Mouse (Mus musculus): ENCODE data around the gene Dysf. TPM values are rescaled to one million over a fixed set of nuclear protein-coding genes. Genes with fewer than 3 reads are reported as not detected.
A peak's percentile ranks its signal among the peaks of the same experiment; 100 is the strongest.

Dysf gene
- polyA plus RNA-seq, 1 experiment from 2014 or later: 6.0 TPM

GRCm38 (mm10) chr6:84094998-84095397 lies 86.6 kb downstream of the Dysf start:
- peak; percentile 87 for DNase-seq (ENCODE audit: low spot score)
- peaks cover 28% of the 10 kb centered on the region for H3K27me3 ChIP-seq (replicated peaks; ENCODE audit: low read depth, poor library complexity, severe bottlenecking)
- 21% methylated on average over 7 of the region's 7 CpGs for WGBS
- H3K4me3 ChIP-seq: no peak overlapping the region
- H3K4me1 ChIP-seq: peaks cover 19% of the 10 kb centered on the region
- no peak overlapping the region for H3K27ac ChIP-seq (replicated peaks)
- H3K36me3 ChIP-seq (replicated peaks): no peaks in the 10 kb centered on the region
- no peaks in the 10 kb centered on the region for H3K9me3 ChIP-seq

GRCm38 (mm10) chr6:84095882-84096281 lies 87.5 kb downstream of the Dysf start:
- Histone ChIP-seq H3K36me3 (replicated peaks) (no peaks in the 10 kb centered on the region), H3K27ac (replicated peaks) (0 out of 2 replicates have a peak overlapping the region, but pooled peaks have one; percentile 32), H3K9me3 (no peaks in the 10 kb centered on the region), H3K27me3 (replicated peaks; ENCODE audit: low read depth, poor library complexity, severe bottlenecking) (peaks cover 36% of the 10 kb centered on the region), H3K4me3 (no peak overlapping the region), H3K4me1 (peaks cover 19% of the 10 kb centered on the region)
- WGBS: 14% methylated on average over 7 of the region's 7 CpGs
- peak; percentile 59 for DNase-seq (ENCODE audit: low spot score)

- H3K36me3 ChIP-seq (replicated peaks): no peaks in the 10 kb centered on the region
- H3K27me3 ChIP-seq (replicated peaks; ENCODE audit: low read depth, poor library complexity, severe bottlenecking): peaks cover 82% of the 10 kb centered on the region
- H3K4me1 ChIP-seq: peaks cover 47% of the 10 kb centered on the region
- peak overlapping the region; percentile 52; the same call in 1 of the 2 replicates for H3K27ac ChIP-seq (replicated peaks)
- no peak overlapping the region for H3K4me3 ChIP-seq
- WGBS: 62% methylated on average over 15 of the region's 15 CpGs
- DNase-seq (ENCODE audit: low spot score): no peak
- no peaks in the 10 kb centered on the region for H3K9me3 ChIP-seq
These were observed 93.6 kb downstream of the Dysf start for GRCm38 (mm10) chr6:84102002-84102401.

GRCm38 (mm10) chr6:84105148-84106022 lies 97.0 kb downstream of the Dysf start:
- Histone ChIP-seq H3K4me1 (peaks cover 47% of the 10 kb centered on the region), H3K9me3 (no peaks in the 10 kb centered on the region), H3K27me3 (replicated peaks; ENCODE audit: low read depth, poor library complexity, severe bottlenecking) (peaks cover 75% of the 10 kb centered on the region), H3K4me3 (peak overlapping the region; percentile 56), H3K36me3 (replicated peaks) (no peaks in the 10 kb centered on the region), H3K27ac (replicated peaks) (peak overlapping the region; percentile 81)
- 2% methylated on average over 40 of the region's 40 CpGs for WGBS
- DNase-seq (ENCODE audit: low spot score): peak; percentile 88

- H3K27me3 ChIP-seq (replicated peaks; ENCODE audit: low read depth, poor library complexity, severe bottlenecking): peaks cover 69% of the 10 kb centered on the region
- peak overlapping the region; percentile 56 for H3K4me3 ChIP-seq
- peak overlapping the region; percentile 81 for H3K27ac ChIP-seq (replicated peaks)
- H3K9me3 ChIP-seq: no peaks in the 10 kb centered on the region
- 7% methylated on average over 12 of the region's 12 CpGs for WGBS
- no peak for DNase-seq (ENCODE audit: low spot score)
- no peaks in the 10 kb centered on the region for H3K36me3 ChIP-seq (replicated peaks)
- H3K4me1 ChIP-seq: peaks cover 51% of the 10 kb centered on the region
These were observed 97.7 kb downstream of the Dysf start for GRCm38 (mm10) chr6:84106082-84106481.

- H3K9me3 ChIP-seq: no peaks in the 10 kb centered on the region
- DNase-seq (ENCODE audit: low spot score): no peak
- peaks cover 26% of the 10 kb centered on the region for H3K27me3 ChIP-seq (replicated peaks; ENCODE audit: low read depth, poor library complexity, severe bottlenecking)
- H3K36me3 ChIP-seq (replicated peaks): no peaks in the 10 kb centered on the region
- no peak overlapping the region for H3K4me3 ChIP-seq
- H3K27ac ChIP-seq (replicated peaks): no peak overlapping the region
- H3K4me1 ChIP-seq: peaks cover 33% of the 10 kb centered on the region
- WGBS: 79% methylated on average over 6 of the region's 6 CpGs
These were observed 102.0 kb downstream of the Dysf start for GRCm38 (mm10) chr6:84110377-84110776.

GRCm38 (mm10) chr6:84111106-84111505 lies 102.7 kb downstream of the Dysf start:
- no peak overlapping the region for H3K27ac ChIP-seq (replicated peaks)
- no peak overlapping the region for H3K4me3 ChIP-seq
- no peak for DNase-seq (ENCODE audit: low spot score)
- H3K4me1 ChIP-seq: peaks cover 26% of the 10 kb centered on the region
- H3K9me3 ChIP-seq: no peaks in the 10 kb centered on the region
- WGBS: 88% methylated on average over 11 of the region's 11 CpGs
- H3K36me3 ChIP-seq (replicated peaks): no peaks in the 10 kb centered on the region
- peaks cover 29% of the 10 kb centered on the region for H3K27me3 ChIP-seq (replicated peaks; ENCODE audit: low read depth, poor library complexity, severe bottlenecking)

- Histone ChIP-seq H3K4me1 (peaks cover 14% of the 10 kb centered on the region), H3K27me3 (replicated peaks; ENCODE audit: low read depth, poor library complexity, severe bottlenecking) (0 out of 2 replicates have a peak, but pooled peaks cover 5% of the 10 kb centered on the region), H3K27ac (replicated peaks) (0 out of 2 replicates have a peak overlapping the region, but pooled peaks have one; percentile 26), H3K9me3 (no peaks in the 10 kb centered on the region), H3K4me3 (no peak overlapping the region), H3K36me3 (replicated peaks) (no peaks in the 10 kb centered on the region)
- 63% methylated on average over 24 of the region's 24 CpGs for WGBS
- peak; percentile 32 for DNase-seq (ENCODE audit: low spot score)
These were observed 111.5 kb downstream of the Dysf start for GRCm38 (mm10) chr6:84119731-84120530.

GRCm38 (mm10) chr6:84124609-84125008 lies 116.2 kb downstream of the Dysf start:
- H3K27ac ChIP-seq (replicated peaks): no peak overlapping the region
- 83% methylated on average over 9 of the region's 9 CpGs for WGBS

GRCm38 (mm10) chr6:84125101-84125500 lies 116.7 kb downstream of the Dysf start:
- Histone ChIP-seq H3K27ac (replicated peaks) (no peak overlapping the region), H3K9me3 (no peaks in the 10 kb centered on the region), H3K4me3 (no peak overlapping the region), H3K36me3 (replicated peaks) (no peaks in the 10 kb centered on the region), H3K27me3 (replicated peaks; ENCODE audit: low read depth, poor library complexity, severe bottlenecking) (no peaks in the 10 kb centered on the region), H3K4me1 (peaks cover 8% of the 10 kb centered on the region)
- DNase-seq (ENCODE audit: low spot score): no peak
- 85% methylated on average over 4 of the region's 4 CpGs for WGBS

More at GRCm38 (mm10) chr6:84124609-84125008, 116.2 kb downstream of the Dysf start:
- Histone ChIP-seq H3K36me3 (replicated peaks) (no peaks in the 10 kb centered on the region), H3K27me3 (replicated peaks; ENCODE audit: low read depth, poor library complexity, severe bottlenecking) (no peaks in the 10 kb centered on the region), H3K4me3 (no peak overlapping the region), H3K4me1 (peaks cover 13% of the 10 kb centered on the region), H3K9me3 (no peaks in the 10 kb centered on the region)
- no peak for DNase-seq (ENCODE audit: low spot score)

- Histone ChIP-seq H3K27me3 (replicated peaks; ENCODE audit: low read depth, poor library complexity, severe bottlenecking) (no peaks in the 10 kb centered on the region), H3K36me3 (replicated peaks) (no peaks in the 10 kb centered on the region), H3K4me1 (peaks cover 23% of the 10 kb centered on the region), H3K4me3 (no peak overlapping the region), H3K27ac (replicated peaks) (no peak overlapping the region), H3K9me3 (no peaks in the 10 kb centered on the region)
- WGBS: 86% methylated on average over 2 of the region's 2 CpGs
- no peak for DNase-seq (ENCODE audit: low spot score)
These were observed 119.8 kb downstream of the Dysf start for GRCm38 (mm10) chr6:84128229-84128628.

GRCm38 (mm10) chr6:84130867-84131266 lies 122.5 kb downstream of the Dysf start:
- H3K27ac ChIP-seq (replicated peaks): no peak overlapping the region
- 82% methylated on average over 4 of the region's 4 CpGs for WGBS

More at GRCm38 (mm10) chr6:84130867-84131266, 122.5 kb downstream of the Dysf start:
- Histone ChIP-seq H3K27me3 (replicated peaks; ENCODE audit: low read depth, poor library complexity, severe bottlenecking) (no peaks in the 10 kb centered on the region), H3K36me3 (replicated peaks) (no peaks in the 10 kb centered on the region), H3K4me1 (peaks cover 35% of the 10 kb centered on the region), H3K9me3 (no peaks in the 10 kb centered on the region), H3K4me3 (no peak overlapping the region)
- no peak for DNase-seq (ENCODE audit: low spot score)
